Comparison of ENCODE assay signal across 19 mouse cellular contexts in genomic region chr10:81181860-81182259, GRCm38 (mm10). TPM values are rescaled to one million over a fixed set of nuclear protein-coding genes. Genes with fewer than 3 reads are reported as not detected.
DNase-seq lines count a peak whose midpoint lies in the region; ATAC-seq and TF ChIP-seq lines count a peak whose summit lies in the region.
"Not testable (repeated sequence)": the region's sequence is repeated elsewhere in the genome, so short reads cannot be mapped to it uniquely, and the experiment has no call there.
"Had no signal": no experiment of that assay in that cellular context is flagged by ENCODE, and none has a peak within 500 bp of the region (broad histone marks: within the 10 kb centered on the region; RNA-seq: fewer than 3 reads in every experiment).

No protein-coding gene starts in this region.

- TF ChIP-seq RAD21 in MEL (IDR thresholded peaks at IDR 0.05; ENCODE audit: low read depth, low read length), result not testable (repeated sequence)

- peaks cover 40% of the 10 kb centered on the region for H3K79me2 ChIP-seq in MEL (ENCODE audit: control insufficient read depth, insufficient read depth, low read length, poor library complexity)

- H3K27me3 ChIP-seq in MEL (ENCODE audit: control insufficient read depth in 1 of 2, insufficient read depth in 2 of 2, low read length in 2 of 2); embryonic facial prominence, embryonic 10.5 days (replicated peaks; ENCODE audit: low read depth, poor library complexity, severe bottlenecking); forebrain, embryonic 14.5 days (replicated peaks; ENCODE audit: control insufficient read depth, insufficient read depth, low read length); heart, embryonic 16.5 days (ENCODE audit: control insufficient read depth, insufficient read depth, low read length); intestine, embryonic 14.5 days (replicated peaks; ENCODE audit: control insufficient read depth, insufficient read depth, low read length); limb, embryonic 15.5 days; midbrain, embryonic 11.5 days (ENCODE audit: control insufficient read depth, insufficient read depth, low read length); stomach, embryonic 15.5 days (replicated peaks): not testable (repeated sequence)

- DNase-seq in MEL (ENCODE audit: low read depth, low spot score), result peak; percentile 41
- DNase-seq in embryonic facial prominence, embryonic 10.5 days (ENCODE audit: low spot score), result peak; percentile 16
- DNase-seq in forebrain, embryonic 14.5 days (ENCODE audit: low spot score); intestine, embryonic 14.5 days (ENCODE audit: low spot score); midbrain, embryonic 11.5 days (ENCODE audit: low spot score, missing footprints): not testable (repeated sequence)

- not testable (repeated sequence) for H3K4me3 ChIP-seq in MEL (ENCODE audit: control insufficient read depth in 1 of 2, insufficient read depth in 1 of 2, low read depth in 2 of 2, low read length in 2 of 2); forebrain, embryonic 14.5 days (ENCODE audit: low read depth, low read length); heart, embryonic 16.5 days (ENCODE audit: low read length); intestine, embryonic 14.5 days (ENCODE audit: low read depth, low read length); limb, embryonic 15.5 days; stomach, embryonic 15.5 days (replicated peaks)
- H3K4me3 ChIP-seq in embryonic facial prominence, embryonic 10.5 days, result peak overlapping the region; percentile 84
- H3K4me3 ChIP-seq in midbrain, embryonic 11.5 days (ENCODE audit: low read depth, low read length), result peak overlapping the region; percentile 75; the same call in 1 of the 2 replicates

- not testable (repeated sequence) for H3K27ac ChIP-seq in MEL (ENCODE audit: control insufficient read depth, low read depth, low read length); embryonic facial prominence, embryonic 10.5 days (replicated peaks); midbrain, embryonic 11.5 days (ENCODE audit: low read depth, low read length)
- H3K27ac ChIP-seq in forebrain, embryonic 14.5 days (ENCODE audit: low read depth, low read length), result 0 out of 2 replicates have a peak overlapping the region, but pooled peaks have one; percentile 39
- H3K27ac ChIP-seq in heart, embryonic 16.5 days (ENCODE audit: low read length), result peak overlapping the region; percentile 41; the same call in 1 of the 2 replicates
- H3K27ac ChIP-seq in intestine, embryonic 14.5 days (ENCODE audit: low read depth), result peak overlapping the region; percentile 19; the same call in 1 of the 2 replicates
- H3K27ac ChIP-seq in limb, embryonic 15.5 days, result peak overlapping the region; percentile 54
- peak overlapping the region; percentile 73 for H3K27ac ChIP-seq in stomach, embryonic 15.5 days

- not testable (repeated sequence) for H3K4me2 ChIP-seq in forebrain, embryonic 14.5 days (ENCODE audit: low read length); heart, embryonic 16.5 days (ENCODE audit: low read depth, low read length); intestine, embryonic 14.5 days (ENCODE audit: low read length); limb, embryonic 15.5 days; midbrain, embryonic 11.5 days; stomach, embryonic 15.5 days

- not testable (repeated sequence) for TF ChIP-seq POLR2A in MEL (IDR thresholded peaks at IDR 0.05; ENCODE audit: control insufficient read depth in 1 of 2, insufficient read depth in 1 of 2, low read depth in 1 of 2, low read length in 2 of 2, poor library complexity in 1 of 2)

- not testable (repeated sequence) for ATAC-seq in forebrain, embryonic 14.5 days; heart, embryonic 16.5 days (replicated peaks; ENCODE audit: extremely low read depth, insufficient read depth, low FRiP score); intestine, embryonic 14.5 days (replicated peaks; ENCODE audit: low FRiP score, low TSS enrichment, low read depth); limb, embryonic 15.5 days (ENCODE audit: insufficient number of reproducible peaks, low FRiP score, low TSS enrichment, low read depth); midbrain, embryonic 11.5 days (ENCODE audit: low FRiP score); stomach, embryonic 15.5 days (ENCODE audit: insufficient read depth, low FRiP score, low read depth)

- not testable (repeated sequence) for TF ChIP-seq CTCF in MEL (IDR thresholded peaks at IDR 0.05 in 2 of 3, conservative IDR thresholded peaks at IDR 0.05 in 1 of 3; ENCODE audit: control insufficient read depth in 1 of 3, insufficient read depth in 1 of 3, low read depth in 2 of 3, low read length in 3 of 3, poor library complexity in 1 of 3, severe bottlenecking in 1 of 3)

- H3K9ac ChIP-seq in MEL (ENCODE audit: control insufficient read depth, low read depth, low read length, poor library complexity, severe bottlenecking); forebrain, embryonic 14.5 days (ENCODE audit: low read length); heart, embryonic 16.5 days (ENCODE audit: low read length); intestine, embryonic 14.5 days (ENCODE audit: low read length); limb, embryonic 15.5 days; midbrain, embryonic 11.5 days (ENCODE audit: low read length); stomach, embryonic 15.5 days: not testable (repeated sequence)

- not testable (repeated sequence) for H3K36me3 ChIP-seq in MEL (ENCODE audit: control insufficient read depth in 1 of 2, insufficient read depth in 2 of 2, low read length in 2 of 2)
- H3K36me3 ChIP-seq in embryonic facial prominence, embryonic 10.5 days (replicated peaks), result peaks cover 83% of the 10 kb centered on the region
- H3K36me3 ChIP-seq in forebrain, embryonic 14.5 days (ENCODE audit: control insufficient read depth, insufficient read depth, low read length), result peaks cover 76% of the 10 kb centered on the region
- peaks cover 53% of the 10 kb centered on the region for H3K36me3 ChIP-seq in heart, embryonic 16.5 days (ENCODE audit: control insufficient read depth, insufficient read depth)
- peaks cover 69% of the 10 kb centered on the region for H3K36me3 ChIP-seq in intestine, embryonic 14.5 days (ENCODE audit: control insufficient read depth, insufficient read depth, low read length)
- peaks cover 74% of the 10 kb centered on the region for H3K36me3 ChIP-seq in limb, embryonic 15.5 days
- peaks cover 44% of the 10 kb centered on the region for H3K36me3 ChIP-seq in midbrain, embryonic 11.5 days (ENCODE audit: control insufficient read depth, insufficient read depth, low read length)
- peaks cover 53% of the 10 kb centered on the region for H3K36me3 ChIP-seq in stomach, embryonic 15.5 days

- not testable (repeated sequence) for H3K9me3 ChIP-seq in MEL (replicated peaks; ENCODE audit: insufficient read depth, low read length); embryonic facial prominence, embryonic 10.5 days; forebrain, embryonic 14.5 days (replicated peaks; ENCODE audit: control insufficient read depth, low read length); heart, embryonic 16.5 days (replicated peaks; ENCODE audit: control insufficient read depth, low read length); intestine, embryonic 14.5 days (ENCODE audit: control insufficient read depth, low read length); limb, embryonic 15.5 days; midbrain, embryonic 11.5 days (ENCODE audit: control insufficient read depth, low read length); stomach, embryonic 15.5 days

- H3K4me1 ChIP-seq in MEL (ENCODE audit: control insufficient read depth in 1 of 2, insufficient read depth in 2 of 2, low read length in 2 of 2), result peaks cover 0 to 19% of the 10 kb centered on the region in 2 experiments; a peak in 2 of 4 replicates
- H3K4me1 ChIP-seq in embryonic facial prominence, embryonic 10.5 days, result peaks cover 66% of the 10 kb centered on the region
- not testable (repeated sequence) for H3K4me1 ChIP-seq in forebrain, embryonic 14.5 days (ENCODE audit: control insufficient read depth, insufficient read depth, low read length)
- H3K4me1 ChIP-seq in heart, embryonic 16.5 days (ENCODE audit: control insufficient read depth, insufficient read depth, low read length), result peaks cover 32% of the 10 kb centered on the region
- peaks cover 29% of the 10 kb centered on the region for H3K4me1 ChIP-seq in intestine, embryonic 14.5 days (replicated peaks; ENCODE audit: control insufficient read depth, insufficient read depth, low read length)
- peaks cover 67% of the 10 kb centered on the region for H3K4me1 ChIP-seq in limb, embryonic 15.5 days
- H3K4me1 ChIP-seq in midbrain, embryonic 11.5 days (ENCODE audit: control insufficient read depth, insufficient read depth, low read length), result peaks cover 24% of the 10 kb centered on the region
- H3K4me1 ChIP-seq in stomach, embryonic 15.5 days, result peaks cover 45% of the 10 kb centered on the region

- WGBS in embryonic facial prominence, embryonic 10.5 days, result 80% methylated on average over 12 of the region's 12 CpGs
- WGBS in forebrain, embryonic 14.5 days, result 77% methylated on average over 12 of the region's 12 CpGs
- WGBS in heart, embryonic 16.5 days, result 66% methylated on average over 12 of the region's 12 CpGs
- 81% methylated on average over 12 of the region's 12 CpGs for WGBS in intestine, embryonic 14.5 days
- 76% methylated on average over 12 of the region's 12 CpGs for WGBS in limb, embryonic 15.5 days
- WGBS in midbrain, embryonic 11.5 days, result 83% methylated on average over 10 of the region's 12 CpGs
- 79% methylated on average over 12 of the region's 12 CpGs for WGBS in stomach, embryonic 15.5 days

- not testable (repeated sequence) for TF ChIP-seq EP300 in MEL (IDR thresholded peaks at IDR 0.05; ENCODE audit: low read depth in 1 of 2, low read length in 2 of 2)

RNA-seq across cellular contexts. Expression of gene Dapk3, which starts 0.9 kb away (rescaled TPM):
- 42.3 and 49.2 TPM in 2 replicates for total RNA-seq in MEL (2012; rRNA removed)
- 10 to 100 TPM in 1 of 2 experiments, not detected in 1; 79.1 TPM for polyA plus RNA-seq in MEL (2012; ENCODE audit: insufficient read depth in 1 of 2, insufficient read length in 2 of 2, low read depth in 1 of 2, low replicate concordance in 2 of 2, missing spikeins in 1 of 2)
- 51.5 and 53.2 TPM in 2 replicates for polyA plus RNA-seq in embryonic facial prominence, embryonic 10.5 days (2016; fragmentation: Nextera tagmentation; extraction: Ambion mirVana)
- 49.0 and 50.0 TPM in 2 replicates for polyA plus RNA-seq in forebrain, embryonic 14.5 days (2014; fragmentation: Nextera tagmentation; extraction: Ambion mirVana)
- polyA plus RNA-seq in heart, embryonic 16.5 days (2015; fragmentation: Nextera tagmentation; extraction: Ambion mirVana), result 33.9 and 40.2 TPM in 2 replicates
- 57.8 and 58.8 TPM in 2 replicates for polyA plus RNA-seq in intestine, embryonic 14.5 days (2014; fragmentation: Nextera tagmentation; extraction: Ambion mirVana)
- polyA plus RNA-seq in limb, embryonic 15.5 days (2015; fragmentation: Nextera tagmentation; extraction: Ambion mirVana), result 45.7 and 53.5 TPM in 2 replicates
- polyA plus RNA-seq in midbrain, embryonic 11.5 days (2014; fragmentation: Nextera tagmentation; extraction: Ambion mirVana), result 49.7 and 50.6 TPM in 2 replicates
- polyA plus RNA-seq in stomach, embryonic 15.5 days (2015; fragmentation: Nextera tagmentation; extraction: Ambion mirVana), result 61.9 and 65.4 TPM in 2 replicates

RNA-seq across cellular contexts. Expression of gene 4930442H23Rik, which starts 1.8 kb away (rescaled TPM):
- total RNA-seq in MEL (2012; rRNA removed), result 0.13 and 0.31 TPM in 2 replicates
- under 1 TPM in 1 of 2 experiments, not detected in 1; 0.42 TPM for polyA plus RNA-seq in MEL (2012; ENCODE audit: insufficient read depth in 1 of 2, insufficient read length in 2 of 2, low read depth in 1 of 2, low replicate concordance in 2 of 2, missing spikeins in 1 of 2)
- not detected in 2 replicates for polyA plus RNA-seq in embryonic facial prominence, embryonic 10.5 days (2016; fragmentation: Nextera tagmentation; extraction: Ambion mirVana)
- not detected in 2 replicates for polyA plus RNA-seq in forebrain, embryonic 14.5 days (2014; fragmentation: Nextera tagmentation; extraction: Ambion mirVana)
- 0.11 TPM in 2 replicates for polyA plus RNA-seq in heart, embryonic 16.5 days (2015; fragmentation: Nextera tagmentation; extraction: Ambion mirVana)
- not detected in 2 replicates for polyA plus RNA-seq in intestine, embryonic 14.5 days (2014; fragmentation: Nextera tagmentation; extraction: Ambion mirVana)
- not detected in 2 replicates for polyA plus RNA-seq in limb, embryonic 15.5 days (2015; fragmentation: Nextera tagmentation; extraction: Ambion mirVana)
- polyA plus RNA-seq in midbrain, embryonic 11.5 days (2014; fragmentation: Nextera tagmentation; extraction: Ambion mirVana), result not detected in 2 replicates
- 0.10 TPM in 1 of 2 replicates, not detected in the other for polyA plus RNA-seq in stomach, embryonic 15.5 days (2015; fragmentation: Nextera tagmentation; extraction: Ambion mirVana)
- total RNA-seq: adrenal gland, adult 18-20 months; gastrocnemius, postnatal 25 days; layer of hippocampus, postnatal 10 days; midbrain, postnatal 0 days had no signal
- polyA plus RNA-seq: hindbrain, embryonic 11.5 days; limb, embryonic 13.5 days; lung, adult 2 months; macrophage; midbrain, postnatal 0 days; neural tube, embryonic 12.5 days; stomach, embryonic 14.5 days; thymus, postnatal 0 days had no signal

RNA-seq across cellular contexts. Expression of gene Eef2, which starts 5.4 kb away (rescaled TPM):
- total RNA-seq in MEL (2012; rRNA removed), result 2,850 and 2,863 TPM in 2 replicates
- 1,000 to 10,000 TPM; 3,442 to 4,586 TPM for polyA plus RNA-seq in MEL (2012; ENCODE audit: insufficient read depth in 1 of 2, insufficient read length in 2 of 2, low read depth in 1 of 2, low replicate concordance in 2 of 2, missing spikeins in 1 of 2)
- 564 and 572 TPM in 2 replicates for polyA plus RNA-seq in embryonic facial prominence, embryonic 10.5 days (2016; fragmentation: Nextera tagmentation; extraction: Ambion mirVana)
- polyA plus RNA-seq in forebrain, embryonic 14.5 days (2014; fragmentation: Nextera tagmentation; extraction: Ambion mirVana), result 474 and 520 TPM in 2 replicates
- polyA plus RNA-seq in heart, embryonic 16.5 days (2015; fragmentation: Nextera tagmentation; extraction: Ambion mirVana), result 435 and 443 TPM in 2 replicates
- polyA plus RNA-seq in intestine, embryonic 14.5 days (2014; fragmentation: Nextera tagmentation; extraction: Ambion mirVana), result 484 and 490 TPM in 2 replicates
- 564 and 615 TPM in 2 replicates for polyA plus RNA-seq in limb, embryonic 15.5 days (2015; fragmentation: Nextera tagmentation; extraction: Ambion mirVana)
- polyA plus RNA-seq in midbrain, embryonic 11.5 days (2014; fragmentation: Nextera tagmentation; extraction: Ambion mirVana), result 398 and 422 TPM in 2 replicates
- polyA plus RNA-seq in stomach, embryonic 15.5 days (2015; fragmentation: Nextera tagmentation; extraction: Ambion mirVana), result 517 and 544 TPM in 2 replicates

RNA-seq across cellular contexts. Expression of gene Pias4, which starts 14.1 kb away (rescaled TPM):
- 19.5 and 21.0 TPM in 2 replicates for total RNA-seq in MEL (2012; rRNA removed)
- polyA plus RNA-seq in MEL (2012; ENCODE audit: insufficient read depth in 1 of 2, insufficient read length in 2 of 2, low read depth in 1 of 2, low replicate concordance in 2 of 2, missing spikeins in 1 of 2), result 10 to 100 TPM in 1 of 2 experiments, not detected in 1; 40.4 TPM
- 62.2 and 66.3 TPM in 2 replicates for polyA plus RNA-seq in embryonic facial prominence, embryonic 10.5 days (2016; fragmentation: Nextera tagmentation; extraction: Ambion mirVana)
- polyA plus RNA-seq in forebrain, embryonic 14.5 days (2014; fragmentation: Nextera tagmentation; extraction: Ambion mirVana), result 44.0 and 45.5 TPM in 2 replicates
- polyA plus RNA-seq in heart, embryonic 16.5 days (2015; fragmentation: Nextera tagmentation; extraction: Ambion mirVana), result 34.7 and 37.5 TPM in 2 replicates
- 40.8 and 43.3 TPM in 2 replicates for polyA plus RNA-seq in intestine, embryonic 14.5 days (2014; fragmentation: Nextera tagmentation; extraction: Ambion mirVana)
- polyA plus RNA-seq in limb, embryonic 15.5 days (2015; fragmentation: Nextera tagmentation; extraction: Ambion mirVana), result 48.0 and 50.6 TPM in 2 replicates
- polyA plus RNA-seq in midbrain, embryonic 11.5 days (2014; fragmentation: Nextera tagmentation; extraction: Ambion mirVana), result 42.1 and 46.5 TPM in 2 replicates
- polyA plus RNA-seq in stomach, embryonic 15.5 days (2015; fragmentation: Nextera tagmentation; extraction: Ambion mirVana), result 41.8 and 44.9 TPM in 2 replicates

RNA-seq across cellular contexts. Expression of gene Nmrk2, which starts 20.0 kb away (rescaled TPM):
- total RNA-seq in MEL (2012; rRNA removed), result not detected in 2 replicates
- not detected for polyA plus RNA-seq in MEL (2012; ENCODE audit: insufficient read depth in 1 of 2, insufficient read length in 2 of 2, low read depth in 1 of 2, low replicate concordance in 2 of 2, missing spikeins in 1 of 2)
- polyA plus RNA-seq in embryonic facial prominence, embryonic 10.5 days (2016; fragmentation: Nextera tagmentation; extraction: Ambion mirVana), result not detected in 2 replicates
- polyA plus RNA-seq in forebrain, embryonic 14.5 days (2014; fragmentation: Nextera tagmentation; extraction: Ambion mirVana), result not detected in 2 replicates
- 11.9 and 14.6 TPM in 2 replicates for polyA plus RNA-seq in heart, embryonic 16.5 days (2015; fragmentation: Nextera tagmentation; extraction: Ambion mirVana)
- 0.22 TPM in 2 replicates for polyA plus RNA-seq in intestine, embryonic 14.5 days (2014; fragmentation: Nextera tagmentation; extraction: Ambion mirVana)
- polyA plus RNA-seq in limb, embryonic 15.5 days (2015; fragmentation: Nextera tagmentation; extraction: Ambion mirVana), result 0.41 and 1.3 TPM in 2 replicates
- polyA plus RNA-seq in midbrain, embryonic 11.5 days (2014; fragmentation: Nextera tagmentation; extraction: Ambion mirVana), result not detected in 2 replicates
- 0.18 and 0.26 TPM in 2 replicates for polyA plus RNA-seq in stomach, embryonic 15.5 days (2015; fragmentation: Nextera tagmentation; extraction: Ambion mirVana)
- total RNA-seq: adrenal gland, adult 18-20 months; midbrain, postnatal 0 days had no signal
- polyA plus RNA-seq: hindbrain, embryonic 11.5 days; macrophage; neural tube, embryonic 12.5 days had no signal
